In genomic region chr5:117242671-117243478, GRCm38 (mm10) we compare ENCODE assay signal across 8 mouse cellular contexts. TPM values are rescaled to one million over a fixed set of nuclear protein-coding genes. Genes with fewer than 3 reads are reported as not detected.
DNase-seq lines count a peak whose midpoint lies in the region; ATAC-seq and TF ChIP-seq lines count a peak whose summit lies in the region.

No protein-coding gene starts in this region.

- TF ChIP-seq EP300 in liver, postnatal 0 days (IDR thresholded peaks at IDR 0.05; ENCODE audit: low read depth), result no peak

- no peak overlapping the region for H3K9ac ChIP-seq in kidney, embryonic 16.5 days (replicated peaks; ENCODE audit: low read length)
- no peak overlapping the region for H3K9ac ChIP-seq in intestine, embryonic 15.5 days
- H3K9ac ChIP-seq in neural tube, embryonic 14.5 days (replicated peaks; ENCODE audit: low read depth, low read length), result peak overlapping the region; percentile 81
- H3K9ac ChIP-seq in liver, postnatal 0 days (replicated peaks), result no peak overlapping the region

- H3K27me3 ChIP-seq in kidney, embryonic 16.5 days (ENCODE audit: insufficient read depth, low read length), result no peaks in the 10 kb centered on the region
- no peaks in the 10 kb centered on the region for H3K27me3 ChIP-seq in intestine, embryonic 15.5 days (replicated peaks)
- H3K27me3 ChIP-seq in neural tube, embryonic 14.5 days (ENCODE audit: control insufficient read depth, insufficient read depth, low read length), result no peaks in the 10 kb centered on the region
- H3K27me3 ChIP-seq in liver, postnatal 0 days (ENCODE audit: insufficient read depth, low read length), result no peaks in the 10 kb centered on the region

- H3K4me3 ChIP-seq in kidney, embryonic 16.5 days (ENCODE audit: low read length), result peak overlapping the region; percentile 28
- no peak overlapping the region for H3K4me3 ChIP-seq in intestine, embryonic 15.5 days (replicated peaks)
- H3K4me3 ChIP-seq in neural tube, embryonic 14.5 days (ENCODE audit: low read depth, low read length), result peak overlapping the region; percentile 55
- H3K4me3 ChIP-seq in liver, postnatal 0 days (ENCODE audit: low read depth, low read length), result no peak overlapping the region

- H3K4me2 ChIP-seq in kidney, embryonic 16.5 days (replicated peaks; ENCODE audit: low read depth, low read length), result peak overlapping the region; percentile 37
- peak overlapping the region; percentile 44 for H3K4me2 ChIP-seq in intestine, embryonic 15.5 days (replicated peaks)
- H3K4me2 ChIP-seq in neural tube, embryonic 14.5 days (ENCODE audit: low read depth, low read length), result peak overlapping the region; percentile 70
- no peak overlapping the region for H3K4me2 ChIP-seq in liver, postnatal 0 days (ENCODE audit: low read depth, low read length)

- no peaks in the 10 kb centered on the region for H3K9me3 ChIP-seq in kidney, embryonic 16.5 days (ENCODE audit: low read length)
- no peaks in the 10 kb centered on the region for H3K9me3 ChIP-seq in intestine, embryonic 15.5 days
- no peaks in the 10 kb centered on the region for H3K9me3 ChIP-seq in neural tube, embryonic 14.5 days (ENCODE audit: control insufficient read depth, low read length)
- no peaks in the 10 kb centered on the region for H3K9me3 ChIP-seq in liver, postnatal 0 days (ENCODE audit: low read length)

- no peak for DNase-seq in kidney, postnatal 10 days
- peak; percentile 65 to 69 for DNase-seq in cerebellum, postnatal 25 days
- no peak for DNase-seq in adrenal gland, adult 18-20 months (ENCODE audit: low spot score in 2 of 2)
- DNase-seq in liver, postnatal 0 days, result no peak
- no peak for DNase-seq in spleen, adult 18-20 months

- H3K4me1 ChIP-seq in kidney, embryonic 16.5 days (ENCODE audit: insufficient read depth, low read length), result peaks cover 10% of the 10 kb centered on the region
- peaks cover 5% of the 10 kb centered on the region; the same call in 1 of the 2 replicates for H3K4me1 ChIP-seq in intestine, embryonic 15.5 days (replicated peaks)
- peaks cover 14% of the 10 kb centered on the region for H3K4me1 ChIP-seq in neural tube, embryonic 14.5 days (ENCODE audit: control insufficient read depth, insufficient read depth, low read length)
- H3K4me1 ChIP-seq in liver, postnatal 0 days (ENCODE audit: insufficient read depth), result no peaks in the 10 kb centered on the region

- no peak for TF ChIP-seq CTCF in liver, postnatal 0 days (IDR thresholded peaks at IDR 0.05; ENCODE audit: low read depth)

- peak; percentile 49 for ATAC-seq in kidney, embryonic 16.5 days (ENCODE audit: low FRiP score, low TSS enrichment)
- ATAC-seq in intestine, embryonic 15.5 days, result no peak
- ATAC-seq in neural tube, embryonic 14.5 days (ENCODE audit: low read depth), result peak; percentile 54; the same call in 1 of the 2 replicates
- no peak for ATAC-seq in liver, postnatal 0 days

- no peaks in the 10 kb centered on the region for H3K36me3 ChIP-seq in kidney, embryonic 16.5 days (ENCODE audit: insufficient read depth, low read length)
- no peaks in the 10 kb centered on the region for H3K36me3 ChIP-seq in intestine, embryonic 15.5 days
- no peaks in the 10 kb centered on the region for H3K36me3 ChIP-seq in neural tube, embryonic 14.5 days (ENCODE audit: control insufficient read depth, insufficient read depth, low read length)
- peaks cover 38% of the 10 kb centered on the region for H3K36me3 ChIP-seq in liver, postnatal 0 days (replicated peaks; ENCODE audit: insufficient read depth, low read length)

- WGBS in kidney, embryonic 16.5 days, result 35% methylated on average over 22 of the region's 22 CpGs
- 47% methylated on average over 22 of the region's 22 CpGs for WGBS in intestine, embryonic 15.5 days
- WGBS in neural tube, embryonic 14.5 days, result 22% methylated on average over 22 of the region's 22 CpGs
- 88% methylated on average over 22 of the region's 22 CpGs for WGBS in liver, postnatal 0 days (ENCODE audit: insufficient replicate concordance)

- H3K27ac ChIP-seq in kidney, embryonic 16.5 days (ENCODE audit: low read length), result no peak overlapping the region
- no peak overlapping the region for H3K27ac ChIP-seq in intestine, embryonic 15.5 days
- peak overlapping the region; percentile 90 for H3K27ac ChIP-seq in neural tube, embryonic 14.5 days (ENCODE audit: low read depth, low read length)
- no peak overlapping the region for H3K27ac ChIP-seq in liver, postnatal 0 days (ENCODE audit: low read depth)

RNA-seq across cellular contexts. Expression of gene Pebp1, which starts 44.5 kb away (rescaled TPM):
- 841 and 885 TPM in 2 replicates for polyA plus RNA-seq in kidney, embryonic 16.5 days (2015; fragmentation: Nextera tagmentation; extraction: Ambion mirVana)
- polyA plus RNA-seq in intestine, embryonic 15.5 days (2015; fragmentation: Nextera tagmentation; extraction: Ambion mirVana), result 659 and 723 TPM in 2 replicates
- 1,002 and 1,074 TPM in 2 replicates for polyA plus RNA-seq in neural tube, embryonic 14.5 days (2014; fragmentation: Nextera tagmentation; extraction: Ambion mirVana)
- total RNA-seq in adrenal gland, adult 18-20 months (2021), result 1,000 to 10,000 TPM; 1,102 to 1,483 TPM
- polyA plus RNA-seq in liver, postnatal 0 days (2015; fragmentation: Nextera tagmentation; extraction: Ambion mirVana), result 120 and 129 TPM in 2 replicates

Comparison
In these comparisons a context has a peak if more than half of its experiments do, and no peak if none do; other contexts are left out.
1. ATAC-seq: peak in kidney, embryonic 16.5 days (single experiment) and neural tube, embryonic 14.5 days (single experiment); none in intestine, embryonic 15.5 days (single experiment) and liver, postnatal 0 days (single experiment).
2. H3K4me3 ChIP-seq: peak in kidney, embryonic 16.5 days (single experiment) and neural tube, embryonic 14.5 days (single experiment); none in intestine, embryonic 15.5 days (single experiment) and liver, postnatal 0 days (single experiment).
3. DNase-seq: peak in cerebellum, postnatal 25 days (2 of 2); none in kidney, postnatal 10 days (single experiment), adrenal gland, adult 18-20 months (0 of 2), liver, postnatal 0 days (single experiment) and spleen, adult 18-20 months (0 of 2).